Mouse (Mus musculus) lung, adult 2 months (tissue): ENCODE results near the gene D330045A20Rik.

Experiments used
- CTCF ChIP-seq: fragments of 200-500 bp; IDR thresholded peaks from 2 replicates; pipeline ENCODE4 v1.5.1; 2011; ENCODE audit warnings: mild to moderate bottlenecking, low read length, control low read depth; ENCODE audit not compliant: insufficient read depth
- POLR2A ChIP-seq: fragments of 200-500 bp; IDR thresholded peaks from 2 replicates; pipeline ENCODE4 v1.6.1; 2011; ENCODE audit warnings: low read depth, mild to moderate bottlenecking, control low read depth, low read length, borderline replicate concordance; ENCODE audit errors: extremely low read depth

DNA sequence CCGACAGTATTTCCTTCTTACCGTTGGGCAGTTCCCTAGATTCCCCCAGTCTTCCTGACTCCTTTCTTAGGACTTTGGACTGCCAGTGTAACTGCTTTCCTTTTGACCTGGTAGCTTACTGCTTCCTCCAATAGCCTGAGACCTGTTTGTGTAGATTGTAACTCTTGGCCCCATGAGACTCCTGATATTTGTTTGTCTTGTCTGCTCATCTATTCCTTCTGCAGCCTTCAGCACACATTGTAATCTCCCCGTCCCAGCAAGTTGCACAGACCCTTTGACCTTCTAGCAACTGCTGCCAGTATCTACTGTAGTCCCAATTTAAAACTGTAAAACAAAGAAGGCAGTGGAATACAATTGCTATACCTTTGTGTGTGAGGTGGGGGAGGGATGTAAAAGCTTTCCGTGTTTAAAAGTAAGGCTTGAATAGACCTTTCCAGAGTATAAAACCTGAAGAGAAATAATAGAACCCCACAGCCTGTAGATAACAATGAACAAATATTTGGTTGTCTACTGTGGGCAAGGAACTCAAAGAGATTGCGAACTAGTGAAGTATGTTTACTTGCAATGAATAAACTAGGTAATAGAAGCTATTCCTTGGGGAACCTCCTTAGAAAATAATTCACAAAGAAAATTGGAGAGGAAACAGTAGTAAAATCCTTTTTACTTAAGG, 82.2 kb downstream of the D330045A20Rik start:
- no peak for TF ChIP-seq CTCF
- TF ChIP-seq POLR2A, result no peak
